Mouse (Mus musculus) megakaryocyte, embryonic 14.5 days (primary cell): ENCODE measurements around the gene Lix1l. TPM values are rescaled to one million over a fixed set of nuclear protein-coding genes. Genes with fewer than 3 reads are reported as not detected.
A peak's percentile ranks its signal among the peaks of the same experiment; 100 is the strongest.
"Not testable (repeated sequence)": the region's sequence is repeated elsewhere in the genome, so short reads cannot be mapped to it uniquely, and the experiment has no call there.

Experiments
- H3K27me3 ChIP-seq: replicated peaks from 2 replicates; pipeline ENCODE3; 2012; ENCODE audit warnings: inconsistent platforms
- H3K36me3 ChIP-seq: replicated peaks from 2 replicates; pipeline ENCODE3; 2012; ENCODE audit warnings: low read length, inconsistent platforms, mixed read lengths
- H3K4me1 ChIP-seq: 2 replicates; pipeline ENCODE4 v1.6.1; 2012; ENCODE audit warnings: inconsistent platforms
- H3K4me3 ChIP-seq: replicated peaks from 2 replicates; pipeline ENCODE3; 2012; ENCODE audit warnings: moderate library complexity, mild to moderate bottlenecking, inconsistent platforms
- H3K9me3 ChIP-seq: 2 replicates; pipeline ENCODE4 v1.6.1; 2012; ENCODE audit warnings: inconsistent platforms
- FLI1 ChIP-seq: IDR thresholded peaks from 2 replicates; pipeline ENCODE4 v1.6.1; 2012; ENCODE audit warnings: low read length, inconsistent platforms, mixed read lengths
- GATA1 ChIP-seq: IDR thresholded peaks from 3 replicates; pipeline ENCODE4 v1.6.1; 2012; ENCODE audit warnings: mixed read lengths, low read length, inconsistent platforms, borderline replicate concordance
- polyA plus RNA-seq: library from polyadenylated mRNA; stranded (reverse); fragments of >175 nt; gene quantifications from 2 replicates; pipeline ENCODE4 v1.2.3, GENCODE M21; 2012; ENCODE audit warnings: low replicate concordance; ENCODE audit not compliant: insufficient read depth

Gene Lix1l
- polyA plus RNA-seq, 1 experiment: 1.2 TPM

- peaks cover 79% of the 10 kb centered on the region for H3K4me1 ChIP-seq
- peak overlapping the region; percentile 91 for H3K4me3 ChIP-seq
- no peaks in the 10 kb centered on the region for H3K36me3 ChIP-seq
- H3K27me3 ChIP-seq: peaks cover 59% of the 10 kb centered on the region
- TF ChIP-seq FLI1 (no peak), GATA1 (no peak)
- H3K9me3 ChIP-seq: no peaks in the 10 kb centered on the region
Observed at GRCm38 (mm10) chr3:96597435-96597891, 3.5 kb upstream of the Lix1l start.

DNA sequence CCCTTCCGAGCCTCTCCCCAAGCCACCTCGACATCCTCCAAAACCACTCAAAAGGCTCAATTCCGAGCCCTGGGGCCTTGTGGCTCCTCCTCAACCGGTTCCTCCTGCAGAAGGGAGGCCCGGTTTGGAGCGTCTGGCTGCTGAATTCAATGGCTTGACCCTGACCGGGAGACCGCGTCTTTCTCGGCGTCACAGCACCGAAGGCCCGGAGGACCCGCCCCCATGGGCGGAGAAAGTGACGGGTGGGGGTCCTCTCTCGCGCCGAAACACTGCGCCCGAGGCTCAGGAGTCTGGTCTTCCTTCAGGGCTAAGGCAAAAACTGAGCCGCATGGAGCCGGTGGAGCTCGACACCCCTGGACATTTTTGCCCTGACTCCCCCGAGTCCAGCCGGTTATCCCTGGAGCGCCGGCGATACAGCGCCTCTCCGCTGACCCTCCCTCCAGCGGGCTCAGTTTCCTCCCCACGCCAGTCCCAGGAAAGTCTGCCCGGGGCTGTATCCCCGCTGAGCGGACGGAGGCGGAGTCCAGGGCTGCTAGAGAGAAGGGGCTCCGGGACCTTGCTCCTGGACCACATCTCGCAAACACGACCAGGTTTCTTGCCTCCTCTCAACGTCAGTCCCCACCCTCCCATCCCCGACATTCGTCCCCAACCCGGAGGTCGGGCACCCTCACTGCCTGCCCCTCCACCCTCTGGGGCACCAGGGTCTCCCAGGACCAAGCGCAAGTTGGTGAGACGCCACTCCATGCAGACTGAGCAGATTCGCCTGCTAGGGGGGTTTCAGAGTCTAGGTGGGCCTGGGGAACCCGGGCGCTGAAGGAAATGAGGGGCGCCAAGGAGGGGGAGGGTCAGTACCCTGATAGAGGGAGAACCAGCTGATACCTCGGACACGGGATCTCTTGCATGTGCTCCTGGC is 2.5 kb upstream of the Lix1l start:
- no peak for TF ChIP-seq FLI1
- TF ChIP-seq GATA1: no peak
- Histone ChIP-seq H3K4me3 (peak overlapping the region; percentile 91), H3K4me1 (peaks cover 73% of the 10 kb centered on the region), H3K9me3 (no peaks in the 10 kb centered on the region), H3K36me3 (no peaks in the 10 kb centered on the region), H3K27me3 (peaks cover 67% of the 10 kb centered on the region)

DNA sequence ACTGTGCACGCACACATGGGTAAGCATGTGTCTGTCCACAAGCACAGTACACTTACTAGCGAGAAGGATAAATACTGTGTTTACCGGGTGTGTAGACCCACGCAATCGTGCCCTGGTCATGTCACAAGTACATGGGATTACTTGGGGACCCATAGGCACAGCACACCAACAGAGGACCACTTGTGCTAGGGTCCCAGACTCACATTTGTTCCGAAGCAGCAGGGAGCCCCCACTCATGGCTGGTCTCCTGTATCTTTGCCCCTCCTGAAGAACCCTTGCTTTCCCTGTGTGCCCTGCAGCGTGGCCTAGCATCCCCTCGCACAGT is 1.9 kb upstream of the Lix1l start:
- Histone ChIP-seq H3K27me3 (peaks cover 71% of the 10 kb centered on the region), H3K36me3 (no peaks in the 10 kb centered on the region), H3K4me1 (peaks cover 72% of the 10 kb centered on the region), H3K9me3 (no peaks in the 10 kb centered on the region), H3K4me3 (peak overlapping the region; percentile 72)
- TF ChIP-seq GATA1 (no peak), FLI1 (no peak)

DNA sequence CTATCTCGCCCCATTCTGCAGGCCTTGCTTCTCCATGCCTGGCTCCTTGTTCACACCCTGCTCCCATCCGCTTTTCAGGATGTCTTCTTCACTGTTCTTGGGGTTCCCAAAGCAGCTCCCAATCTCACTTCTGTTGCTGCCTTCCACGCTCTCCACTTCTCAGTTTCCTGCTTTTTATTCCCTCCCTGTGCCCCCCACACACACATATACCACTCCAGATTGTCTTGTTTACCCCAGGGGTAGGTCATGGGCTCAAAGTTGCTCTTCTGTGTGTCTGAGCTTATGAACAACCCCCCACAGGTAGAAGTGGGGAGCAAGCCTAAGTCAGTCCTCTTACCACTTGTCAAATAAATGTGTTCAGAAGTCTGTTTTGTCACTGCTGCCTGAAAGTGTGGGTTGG is 1.5 kb upstream of the Lix1l start:
- Histone ChIP-seq H3K9me3 (no peaks in the 10 kb centered on the region), H3K27me3 (peaks cover 71% of the 10 kb centered on the region), H3K4me3 (no peak overlapping the region), H3K4me1 (peaks cover 72% of the 10 kb centered on the region), H3K36me3 (no peaks in the 10 kb centered on the region)
- no peak for TF ChIP-seq FLI1
- no peak for TF ChIP-seq GATA1

DNA sequence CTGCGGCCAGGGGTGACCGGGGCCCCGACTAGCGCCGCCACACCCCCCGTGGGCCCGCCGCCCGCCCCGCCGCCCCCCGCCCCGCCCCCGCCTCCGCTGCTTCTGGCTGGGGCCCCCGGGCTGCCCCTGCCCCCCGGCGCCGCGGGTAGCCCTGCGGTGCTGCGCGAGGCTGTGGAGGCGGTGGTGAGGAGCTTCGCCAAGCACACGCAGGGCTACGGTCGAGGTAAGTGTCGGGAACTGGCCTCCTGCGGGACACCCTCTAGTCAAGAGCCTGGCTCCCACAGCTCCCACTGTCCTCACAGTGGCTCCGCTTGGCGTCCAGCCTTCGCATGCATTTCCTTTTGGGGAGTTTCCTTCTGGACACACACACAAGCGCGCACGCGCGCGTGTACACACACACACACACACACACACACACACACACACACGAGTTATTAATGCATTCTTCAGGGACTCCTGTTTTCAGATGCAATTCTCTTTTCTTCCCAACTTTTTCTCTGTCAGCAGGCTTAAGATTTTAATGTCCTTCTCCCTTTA is 370 bp downstream of the Lix1l start:
- Histone ChIP-seq H3K27me3 (peaks cover 63% of the 10 kb centered on the region), H3K4me1 (peaks cover 64% of the 10 kb centered on the region), H3K9me3 (no peaks in the 10 kb centered on the region), H3K36me3 (no peaks in the 10 kb centered on the region), H3K4me3 (peak overlapping the region; percentile 93)
- TF ChIP-seq GATA1 (no peak), FLI1 (no peak)

GRCm38 (mm10) chr3:96601941-96602703 is 1.2 kb downstream of the Lix1l start:
- H3K4me1 ChIP-seq: peaks cover 56% of the 10 kb centered on the region
- H3K9me3 ChIP-seq: no peaks in the 10 kb centered on the region
- TF ChIP-seq GATA1: no peak
- TF ChIP-seq FLI1: no peak
- H3K27me3 ChIP-seq: peaks cover 55% of the 10 kb centered on the region
- no peak overlapping the region for H3K4me3 ChIP-seq
- H3K36me3 ChIP-seq: no peaks in the 10 kb centered on the region

- H3K9me3 ChIP-seq: no peaks in the 10 kb centered on the region
- H3K36me3 ChIP-seq: no peaks in the 10 kb centered on the region
- TF ChIP-seq FLI1 (no peak), GATA1 (no peak)
- peaks cover 50% of the 10 kb centered on the region for H3K4me1 ChIP-seq
- peaks cover 50% of the 10 kb centered on the region for H3K27me3 ChIP-seq
- no peak overlapping the region for H3K4me3 ChIP-seq
Observed at GRCm38 (mm10) chr3:96602704-96603084, 1.7 kb downstream of the Lix1l start.

DNA sequence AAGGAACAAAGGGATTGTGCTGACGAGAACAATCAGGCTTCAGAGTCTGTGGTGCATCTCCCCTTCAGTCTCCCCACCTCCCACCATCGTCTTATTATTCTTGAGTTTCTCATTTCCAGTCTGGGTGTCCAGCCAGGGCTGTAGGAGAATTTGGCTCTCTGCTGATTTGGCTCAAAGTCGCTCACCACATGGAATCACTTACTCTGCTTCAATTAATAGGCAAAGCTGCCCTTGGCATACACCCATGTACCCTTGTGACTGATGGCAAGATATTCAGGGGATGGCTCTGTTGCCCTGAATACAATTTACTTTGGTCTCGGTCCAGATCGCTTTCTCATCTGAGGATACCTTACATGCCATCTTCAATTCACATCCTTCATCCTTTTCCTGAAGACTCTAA is 2.4 kb downstream of the Lix1l start:
- TF ChIP-seq FLI1: no peak
- no peak for TF ChIP-seq GATA1
- Histone ChIP-seq H3K36me3 (no peaks in the 10 kb centered on the region), H3K27me3 (peaks cover 43% of the 10 kb centered on the region), H3K9me3 (no peaks in the 10 kb centered on the region), H3K4me3 (no peak overlapping the region), H3K4me1 (peaks cover 46% of the 10 kb centered on the region)

DNA sequence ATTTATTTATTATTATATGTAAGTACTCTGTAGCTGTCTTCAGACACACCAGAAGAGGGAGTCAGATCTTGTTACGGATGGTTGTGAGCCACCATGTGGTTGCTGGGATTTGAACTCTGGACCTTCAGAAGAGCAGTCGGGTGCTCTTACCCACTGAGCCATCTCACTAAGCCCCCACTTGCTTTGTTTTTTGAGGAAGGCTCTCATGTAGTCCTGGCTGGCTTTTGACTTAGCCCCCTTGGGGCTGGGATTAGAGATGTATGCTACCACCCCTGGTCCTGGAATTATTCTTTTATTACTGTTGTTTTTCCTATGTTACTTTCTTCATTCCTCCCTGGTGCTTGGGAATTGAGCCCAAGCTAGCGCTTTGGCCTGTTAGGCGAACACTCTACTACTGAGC is 5.1 kb downstream of the Lix1l start:
- not testable (repeated sequence) for H3K36me3 ChIP-seq, H3K9me3 ChIP-seq, H3K4me3 ChIP-seq
- H3K4me1 ChIP-seq: peaks cover 26% of the 10 kb centered on the region
- H3K27me3 ChIP-seq: peaks cover 25% of the 10 kb centered on the region

DNA sequence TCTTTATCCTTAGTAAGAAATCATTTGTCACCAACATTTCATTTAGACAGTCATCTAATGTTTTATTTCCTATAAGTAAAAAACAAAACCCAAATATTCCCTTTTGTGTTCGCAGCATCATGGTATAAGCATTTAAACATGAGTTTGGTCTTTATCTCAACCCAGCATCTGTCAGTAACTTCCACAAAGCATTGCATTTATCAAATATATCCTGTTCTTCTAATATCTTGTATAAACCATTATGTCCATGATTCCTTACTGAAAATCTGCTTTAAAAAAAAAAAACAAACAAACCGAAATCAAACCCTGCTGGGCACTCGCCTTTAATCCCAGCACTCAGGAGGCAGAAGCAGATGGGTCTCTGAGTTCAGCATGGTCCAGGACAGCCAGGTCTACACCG is 5.7 kb downstream of the Lix1l start:
- TF ChIP-seq GATA1 (no peak), FLI1 (no peak)
- Histone ChIP-seq H3K27me3 (peaks cover 23% of the 10 kb centered on the region), H3K9me3 (no peaks in the 10 kb centered on the region), H3K4me1 (peaks cover 20% of the 10 kb centered on the region), H3K4me3 (no peak overlapping the region), H3K36me3 (no peaks in the 10 kb centered on the region)
